Mouse (Mus musculus) gastrocnemius, adult 18-20 months (tissue): ENCODE measurements around the gene Olfr1179. TPM values are rescaled to one million over a fixed set of nuclear protein-coding genes. Genes with fewer than 3 reads are reported as not detected.
"Not testable (repeated sequence)": the region's sequence is repeated elsewhere in the genome, so short reads cannot be mapped to it uniquely, and the experiment has no call there.

Experiments used
- DNase-seq: peaks from one replicate; pipeline ENCODE4 v3.0.0; 2021; ENCODE audit warnings: low spot score
- long read RNA-seq, 2 experiments: library from polyadenylated mRNA; stranded (forward); transcript quantifications; one replicate each; pipeline ENCODE4 v2.0.0; 2021
- total RNA-seq, 2 experiments: library from RNA; stranded (reverse); gene quantifications; 2 replicates each; pipeline ENCODE4 v1.2.3; 2021

Gene Olfr1179
- total RNA-seq = not detected
- long read RNA-seq, experiment 1 = 0 reads
- long read RNA-seq, experiment 2 = 0 reads

DNA sequence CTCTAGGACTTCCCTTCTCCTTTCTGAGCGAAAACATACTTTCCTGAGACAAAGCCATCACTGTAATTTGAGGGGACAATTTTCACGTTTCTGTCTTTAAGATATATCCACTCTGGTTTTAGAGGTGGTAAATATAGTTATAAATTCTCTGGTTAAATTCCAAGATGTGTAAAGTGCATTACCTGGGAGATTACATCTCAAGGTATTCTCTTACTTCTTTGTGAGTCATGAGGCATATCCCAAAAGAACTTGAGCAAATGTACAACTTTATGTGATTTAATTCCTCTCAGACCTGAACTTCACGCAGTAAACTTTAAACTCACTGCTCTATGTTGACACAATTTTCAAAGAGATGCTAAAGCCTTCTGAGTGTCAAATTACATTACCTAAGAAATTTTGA is at the start of gene Olfr1179:
Olfr1179 (minus strand) TSS at position 101 of the 400 bp plus-strand sequence.
- DNase-seq = no peak

DNA sequence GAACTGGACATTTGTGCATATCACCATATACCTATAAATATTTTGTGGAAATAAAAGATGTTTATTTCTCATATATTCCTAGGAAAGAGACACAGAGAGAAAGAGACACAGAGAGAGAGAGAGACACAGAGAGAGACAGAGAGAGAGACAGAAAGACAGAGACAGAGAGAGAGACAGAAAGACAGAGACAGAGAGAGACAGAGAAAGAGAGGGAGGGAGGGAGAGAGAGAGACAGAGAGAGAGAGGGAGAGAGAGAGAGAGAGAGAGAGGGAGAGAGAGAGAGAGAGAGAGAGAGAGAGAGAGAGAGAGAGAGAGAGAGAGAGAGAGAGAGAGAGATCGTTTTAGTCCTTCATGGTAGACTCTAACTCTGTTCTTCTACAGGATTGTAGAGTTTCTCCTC is 48.3 kb upstream of the Olfr1179 start, which contains the start of gene Olfr1183:
Olfr1183 (plus strand) TSS at position 301 of the 400 bp plus-strand sequence.
- not testable (repeated sequence) for DNase-seq

DNA sequence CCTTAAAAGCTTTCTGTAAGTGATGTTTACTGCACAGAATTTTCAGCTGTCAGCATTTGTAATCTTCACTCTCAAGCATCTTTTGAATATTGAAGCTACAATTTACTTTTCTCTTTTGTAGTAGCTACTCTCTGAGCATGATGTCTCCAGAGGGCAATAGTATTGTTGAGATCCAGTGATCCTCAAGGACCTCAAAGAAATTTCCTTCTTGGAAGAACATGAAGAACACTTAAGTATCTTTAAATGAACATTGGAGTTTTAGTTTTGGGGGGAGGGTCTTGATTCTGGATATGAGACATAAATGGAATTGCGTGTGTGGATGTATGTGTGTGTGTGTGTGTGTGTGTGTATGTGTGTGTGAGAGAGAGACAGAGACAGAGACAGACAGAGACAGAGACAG is 42.8 kb upstream of the Olfr1179 start, which contains the start of gene Gm13757:
Gm13757 (minus strand) TSS at position 101 of the 400 bp plus-strand sequence.
- no peak for DNase-seq

DNA sequence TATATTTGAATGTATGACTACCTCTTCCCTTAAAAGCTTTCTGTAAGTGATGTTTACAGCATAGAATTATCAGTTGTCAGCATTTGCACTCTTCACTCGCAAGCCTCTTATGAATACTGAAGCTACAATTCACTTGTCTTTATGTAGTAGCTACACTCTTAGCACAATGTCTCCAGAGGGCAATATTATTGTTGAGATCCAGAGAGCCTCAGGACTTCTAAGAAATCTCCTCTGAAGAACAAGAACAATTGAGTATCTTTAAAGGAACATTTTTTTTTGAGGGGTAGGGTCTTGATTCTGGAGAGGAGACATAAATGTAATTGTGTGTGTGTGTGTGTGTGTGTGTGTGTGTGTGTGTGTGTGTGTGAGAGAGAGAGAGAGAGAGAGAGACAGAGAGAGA is 19.8 kb upstream of the Olfr1179 start, which contains the start of gene Olfr1181:
Olfr1181 (minus strand) TSS at position 101 of the 400 bp plus-strand sequence.
- no peak for DNase-seq

DNA sequence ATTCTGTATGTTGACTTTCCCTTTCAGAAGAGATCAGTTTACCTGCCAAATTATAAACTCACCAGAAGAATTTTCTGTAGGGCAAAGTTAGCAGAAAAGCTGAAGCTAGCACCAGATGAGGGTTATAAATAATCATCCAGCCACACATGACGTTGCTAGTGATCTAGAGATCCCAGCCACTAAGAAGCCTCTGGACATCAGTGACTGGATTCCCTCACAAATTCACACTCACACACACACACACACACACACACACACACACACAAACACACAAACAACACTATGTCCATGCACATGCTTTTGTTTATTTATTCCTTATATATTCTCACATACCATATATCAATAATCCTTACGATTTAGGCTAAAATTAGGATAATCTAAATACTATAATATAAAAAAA is 12.8 kb upstream of the Olfr1179 start, which contains the start of gene Olfr1180:
Olfr1180 (minus strand) TSS at position 101 of the 400 bp plus-strand sequence.
- DNase-seq = no peak

DNA sequence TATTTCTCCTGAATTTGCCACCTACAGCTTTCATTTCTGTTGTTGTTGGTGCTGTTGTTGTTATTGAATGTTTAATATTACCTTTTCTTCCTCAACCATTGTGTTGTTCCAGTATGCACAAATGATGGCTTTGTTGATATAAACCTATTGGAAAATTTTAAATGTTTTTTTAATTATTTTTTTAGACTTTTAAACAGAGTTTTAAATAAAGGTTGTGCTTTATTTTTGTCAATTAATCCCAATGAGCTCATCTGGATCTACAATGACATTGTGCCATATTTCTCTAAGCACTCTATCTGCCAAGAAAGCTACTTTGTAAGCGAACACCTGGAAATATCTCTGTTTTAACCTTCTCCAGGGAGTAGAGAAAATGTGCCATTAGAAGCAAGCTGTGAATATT is 19.5 kb downstream of the Olfr1179 start, which contains the start of gene Olfr1178:
Olfr1178 (plus strand) TSS at position 301 of the 400 bp plus-strand sequence.
- no peak for DNase-seq

DNA sequence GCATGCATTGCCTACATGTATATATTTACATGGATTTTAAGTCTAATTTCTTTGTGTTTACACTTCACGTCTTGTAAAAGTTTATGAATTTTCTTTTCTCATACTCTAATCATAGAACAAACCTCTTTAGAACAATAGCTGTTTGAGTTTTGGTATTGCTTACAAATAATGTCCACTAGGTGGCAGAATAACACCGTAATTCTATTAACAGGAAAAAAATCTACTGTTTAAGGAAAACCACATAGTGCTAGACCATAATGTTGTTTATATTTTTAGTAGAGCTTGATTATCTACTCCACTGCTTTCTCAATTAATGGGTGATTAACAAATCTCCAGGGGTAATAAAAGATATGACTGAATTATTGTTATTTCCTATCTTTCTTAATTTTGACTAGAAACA is 49.9 kb downstream of the Olfr1179 start:
- DNase-seq = no peak

Other genes starting within 250 kb of the Olfr1179 start
- gene Olfr1168, start 224.6 kb downstream of the Olfr1179 start, total RNA-seq = not detected
- not detected for gene Olfr1170, start 178.1 kb downstream of the Olfr1179 start, total RNA-seq
- not detected for gene Olfr1173, start 126.6 kb downstream of the Olfr1179 start, total RNA-seq
- gene Olfr1174-ps, start 91.3 kb downstream of the Olfr1179 start, total RNA-seq = not detected
- not detected for gene Olfr1175-ps, start 79.2 kb downstream of the Olfr1179 start, total RNA-seq
- not detected for gene Olfr1176, start 69.7 kb downstream of the Olfr1179 start, total RNA-seq
- gene Olfr1177-ps, start 60.0 kb downstream of the Olfr1179 start, total RNA-seq = not detected
- not detected for gene Olfr1178, start 19.4 kb downstream of the Olfr1179 start, total RNA-seq
- not detected for gene Olfr1180, start 12.7 kb upstream of the Olfr1179 start, total RNA-seq
- gene Olfr1181, start 19.7 kb upstream of the Olfr1179 start, total RNA-seq = not detected
- gene Gm13757, start 42.7 kb upstream of the Olfr1179 start, total RNA-seq = not detected
- gene Olfr1183, start 48.4 kb upstream of the Olfr1179 start, total RNA-seq = not detected
- not detected for gene Olfr1184, start 77.1 kb upstream of the Olfr1179 start, total RNA-seq
- not detected for gene Olfr1185-ps1, start 86.9 kb upstream of the Olfr1179 start, total RNA-seq
- not detected for gene Olfr1186, start 112.1 kb upstream of the Olfr1179 start, total RNA-seq
- not detected for gene Olfr1188, start 150.5 kb upstream of the Olfr1179 start, total RNA-seq
- gene Olfr1189, start 180.0 kb upstream of the Olfr1179 start, total RNA-seq = not detected
- under 1 TPM in 1 of 2 experiments, not detected in 1; 0.05 TPM for gene Olfr1191-ps1, start 234.1 kb upstream of the Olfr1179 start, total RNA-seq
- gene Olfr1192-ps1, start 242.1 kb upstream of the Olfr1179 start, total RNA-seq = not detected